Mouse (Mus musculus): ENCODE measurements around the gene Brd2. TPM values are rescaled to one million over a fixed set of nuclear protein-coding genes. Genes with fewer than 3 reads are reported as not detected.

The Brd2 gene
- total RNA-seq, 4 experiments from 2014 or later = 61.0 to 75.7 (median 69.8) TPM

DNA sequence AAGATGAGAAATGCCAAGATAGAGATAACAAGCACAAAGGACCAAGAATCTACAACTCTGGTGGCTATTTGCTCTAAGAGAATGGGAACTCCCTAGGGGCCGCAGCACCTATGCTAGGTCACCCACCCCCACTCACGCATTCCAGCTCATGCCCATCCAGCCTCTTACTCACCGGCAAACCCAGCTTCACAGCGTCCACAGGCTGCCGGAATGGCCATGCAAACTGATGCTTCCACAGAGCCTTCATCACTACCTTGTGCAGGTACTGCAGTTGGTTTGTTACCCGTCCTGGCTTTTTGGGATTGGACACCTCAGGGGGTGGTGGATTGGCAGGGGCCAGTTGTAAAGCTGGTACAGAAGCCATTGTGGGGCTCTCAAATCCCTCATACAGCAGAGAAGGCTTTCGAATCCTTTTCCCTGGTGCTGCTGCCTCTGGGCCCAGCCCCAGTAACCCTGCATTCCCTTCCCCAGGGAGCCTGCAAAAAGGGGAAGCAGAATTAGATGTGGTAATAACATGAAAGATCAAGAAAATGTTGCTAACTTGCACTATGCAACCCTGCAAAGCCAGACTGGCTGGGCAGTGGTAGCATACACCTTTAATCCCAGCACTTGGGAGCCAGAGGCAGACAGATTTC lies 5.6 kb downstream of the Brd2 start:
- DNase-seq (ENCODE audit: low spot score) = peak; percentile 26

DNA sequence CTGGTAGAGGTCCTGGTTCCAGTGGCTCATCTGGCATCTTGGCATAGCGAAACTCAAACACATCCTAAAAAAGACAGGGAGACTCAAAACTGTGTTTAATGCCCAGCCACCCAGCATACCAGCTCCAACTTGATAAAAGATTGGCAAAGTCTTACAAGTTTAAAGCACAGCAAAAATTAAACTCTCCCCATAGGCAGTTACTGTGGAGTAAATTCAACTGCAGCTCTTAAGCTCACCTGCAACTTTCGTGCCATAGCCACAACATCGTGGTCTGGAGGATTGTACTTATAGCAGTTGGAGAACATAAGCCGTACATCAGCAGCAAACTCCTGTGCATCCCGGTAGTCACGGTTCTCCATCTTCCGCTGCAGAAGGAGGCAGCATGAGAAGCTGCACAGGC lies 8.3 kb downstream of the Brd2 start:
- no peak for DNase-seq (ENCODE audit: low spot score)

DNA sequence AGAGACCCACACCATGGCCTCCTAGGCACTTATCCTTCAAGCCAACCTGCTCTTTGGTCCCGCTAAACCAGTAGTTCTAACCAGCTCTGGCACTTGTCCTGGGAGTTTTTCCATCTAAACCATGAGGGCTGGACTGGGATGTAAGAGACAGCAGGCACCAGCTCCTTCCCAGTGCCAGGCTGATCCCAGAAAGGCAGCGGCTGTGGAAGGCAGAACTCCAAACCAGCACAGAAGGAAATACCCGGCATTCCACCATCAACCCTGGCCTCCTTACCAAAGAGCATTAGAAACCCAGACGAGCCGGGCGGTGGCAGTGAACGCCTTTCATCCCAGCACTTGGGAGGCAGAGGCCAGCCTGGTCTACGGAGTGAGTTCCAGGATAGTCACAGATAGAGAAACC lies 12.1 kb downstream of the Brd2 start:
- DNase-seq (ENCODE audit: low spot score) = no peak

- DNase-seq (ENCODE audit: low spot score) = no peak
Observed at GRCm38 (mm10) chr17:34109806-34110195, 12.6 kb downstream of the Brd2 start.

DNA sequence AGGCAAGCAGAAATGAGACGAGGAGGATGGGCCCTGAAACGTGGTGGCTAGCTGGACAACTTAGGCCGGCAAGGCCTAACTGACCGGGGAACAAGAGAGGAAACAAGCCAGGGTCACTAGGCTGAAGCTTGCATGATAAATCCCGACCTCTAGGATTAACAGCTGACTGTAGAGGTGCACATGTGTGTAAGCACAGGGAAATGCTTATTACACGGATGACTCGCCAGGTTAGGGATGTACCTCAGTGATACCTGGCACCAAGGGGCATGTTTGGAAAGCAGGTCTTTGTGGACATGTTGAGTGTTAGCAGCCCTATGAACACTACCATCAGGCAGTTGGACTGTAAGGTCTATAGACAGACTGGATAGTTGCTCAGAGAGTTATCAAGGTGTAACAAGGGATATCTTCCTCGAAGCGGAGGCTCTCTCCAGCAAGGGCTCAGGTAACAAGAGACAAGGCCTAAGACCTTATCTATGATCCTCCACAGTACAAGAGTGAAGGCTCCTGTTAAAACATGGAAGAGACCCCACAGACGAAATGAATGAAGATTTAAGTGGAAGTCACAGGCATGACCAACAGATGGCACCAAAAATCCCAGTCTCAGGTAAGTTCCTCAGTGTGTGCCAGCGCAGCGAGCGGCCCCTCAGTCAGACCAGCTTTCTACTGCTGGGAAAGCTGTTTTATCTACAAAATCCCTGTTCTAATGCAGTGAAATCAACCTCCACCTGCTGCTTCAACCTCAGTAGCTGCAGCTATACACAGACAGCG lies 13.2 kb downstream of the Brd2 start:
- no peak for DNase-seq (ENCODE audit: low spot score)

DNA sequence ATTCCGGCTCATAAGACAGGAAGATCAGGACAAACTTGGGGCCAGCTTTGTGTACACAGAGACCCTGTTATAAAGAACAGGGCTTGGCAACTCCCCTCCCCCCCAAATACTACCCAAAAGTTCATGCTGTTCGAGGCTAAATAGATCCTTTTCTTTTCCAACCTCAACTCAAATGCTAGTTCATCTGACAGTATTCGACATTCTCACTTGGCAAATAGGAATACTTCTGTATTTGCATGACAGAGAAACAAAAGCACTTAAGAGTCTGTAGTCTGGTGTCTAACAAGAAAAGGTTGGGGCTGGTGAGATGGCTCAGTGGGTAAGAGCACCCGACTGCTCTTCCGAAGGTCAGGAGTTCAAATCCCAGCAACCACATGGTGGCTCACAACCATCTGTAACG lies 14.0 kb downstream of the Brd2 start:
- DNase-seq (ENCODE audit: low spot score) = no peak

GRCm38 (mm10) chr17:34107109-34107867 lies 15.1 kb downstream of the Brd2 start:
- DNase-seq (ENCODE audit: low spot score) = no peak

DNA sequence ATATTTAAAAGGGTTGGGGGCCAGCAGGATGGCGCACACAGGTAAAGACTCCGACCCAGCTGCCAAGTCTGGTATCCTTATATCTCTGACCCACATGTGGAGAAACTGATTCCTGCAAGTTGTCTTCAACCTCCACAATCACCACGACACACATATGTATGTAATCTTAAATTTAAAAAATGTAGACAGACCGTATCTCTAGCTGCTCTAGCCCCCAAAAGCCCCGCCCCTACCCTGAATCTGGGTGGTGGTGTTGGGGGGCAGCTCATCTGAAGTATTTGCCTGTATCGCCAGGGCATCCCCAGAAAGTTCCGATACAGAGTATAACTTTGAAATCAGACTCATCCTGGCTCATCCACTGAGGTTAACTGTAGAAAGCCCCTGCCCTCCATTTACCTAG lies 15.9 kb downstream of the Brd2 start:
- DNase-seq (ENCODE audit: low spot score) = no peak

DNA sequence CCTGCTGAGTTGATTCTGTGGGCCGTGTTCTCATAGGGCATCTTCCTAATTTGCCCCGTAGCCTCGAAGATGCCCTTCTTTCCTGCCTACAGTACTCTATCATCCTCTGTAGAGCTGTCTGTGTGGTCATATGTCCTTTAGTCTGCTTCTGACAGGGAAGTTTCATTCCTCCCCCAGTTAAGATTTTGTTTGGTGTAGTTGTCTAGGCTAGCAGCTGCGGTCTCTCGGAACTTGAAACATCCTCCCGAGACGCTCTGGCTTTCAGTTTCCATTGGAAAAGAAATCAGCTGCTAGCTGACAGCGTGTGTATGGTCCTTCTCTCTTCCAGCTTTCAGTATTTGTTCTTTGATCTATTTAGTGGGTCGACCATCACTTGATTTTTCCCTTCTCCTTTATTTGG lies 17.6 kb downstream of the Brd2 start:
- DNase-seq (ENCODE audit: low spot score) = no peak

DNA sequence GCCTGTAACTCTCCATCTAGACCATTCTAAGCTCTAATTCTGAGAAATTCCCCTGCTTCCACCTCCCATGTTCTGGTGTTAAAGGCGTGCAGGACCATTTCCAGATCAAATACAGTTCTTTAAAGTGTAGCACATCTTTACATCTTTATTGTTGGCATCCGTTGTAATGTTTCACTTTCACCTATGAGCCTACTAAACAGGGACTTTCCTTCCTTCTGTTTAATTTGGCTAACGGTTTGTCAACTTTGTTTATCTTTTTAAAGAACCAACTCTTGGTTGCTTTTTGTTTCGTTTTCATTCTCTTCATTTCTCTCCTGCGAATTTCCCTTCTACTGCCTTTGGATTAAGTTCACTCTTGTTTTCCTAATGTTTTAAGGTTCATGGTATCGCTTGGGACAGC lies 19.6 kb downstream of the Brd2 start:
- DNase-seq (ENCODE audit: low spot score) = no peak

GRCm38 (mm10) chr17:34101604-34102032 lies 20.8 kb downstream of the Brd2 start:
- DNase-seq (ENCODE audit: low spot score) = peak; percentile 93

GRCm38 (mm10) chr17:34101185-34101584 lies 21.2 kb downstream of the Brd2 start:
- no peak for DNase-seq (ENCODE audit: low spot score)

- DNase-seq (ENCODE audit: low spot score) = no peak
Observed at GRCm38 (mm10) chr17:34099531-34099930, 22.9 kb downstream of the Brd2 start.

GRCm38 (mm10) chr17:34098709-34099479 lies 23.5 kb downstream of the Brd2 start:
- DNase-seq (ENCODE audit: low spot score) = no peak

DNA sequence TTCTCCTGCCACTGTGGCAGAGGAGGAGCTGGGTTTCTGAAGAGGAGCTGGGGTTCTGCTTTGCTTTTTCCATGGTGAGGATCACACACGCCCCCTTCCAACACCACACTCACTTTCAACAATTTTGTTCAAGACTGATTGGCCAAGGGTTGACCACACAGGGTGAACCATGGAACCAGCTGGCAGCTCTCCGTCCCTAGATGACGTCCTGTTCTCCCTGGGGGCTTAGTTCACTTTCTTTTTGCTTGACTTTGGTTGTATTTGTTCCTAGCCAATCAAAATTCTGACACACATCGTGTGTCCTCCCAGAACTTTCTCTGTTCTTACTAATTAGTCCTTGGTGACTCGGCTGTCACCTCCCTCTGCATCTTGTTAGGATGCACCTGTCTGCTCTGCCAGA lies 25.2 kb downstream of the Brd2 start:
- no peak for DNase-seq (ENCODE audit: low spot score)

- DNase-seq (ENCODE audit: low spot score) = no peak
Observed at GRCm38 (mm10) chr17:34096497-34097010, 25.9 kb downstream of the Brd2 start.

- DNase-seq (ENCODE audit: low spot score) = no peak
Observed at GRCm38 (mm10) chr17:34094283-34095035, 28.0 kb downstream of the Brd2 start.

GRCm38 (mm10) chr17:34093199-34093874 lies 29.1 kb downstream of the Brd2 start:
- DNase-seq (ENCODE audit: low spot score) = no peak

DNA sequence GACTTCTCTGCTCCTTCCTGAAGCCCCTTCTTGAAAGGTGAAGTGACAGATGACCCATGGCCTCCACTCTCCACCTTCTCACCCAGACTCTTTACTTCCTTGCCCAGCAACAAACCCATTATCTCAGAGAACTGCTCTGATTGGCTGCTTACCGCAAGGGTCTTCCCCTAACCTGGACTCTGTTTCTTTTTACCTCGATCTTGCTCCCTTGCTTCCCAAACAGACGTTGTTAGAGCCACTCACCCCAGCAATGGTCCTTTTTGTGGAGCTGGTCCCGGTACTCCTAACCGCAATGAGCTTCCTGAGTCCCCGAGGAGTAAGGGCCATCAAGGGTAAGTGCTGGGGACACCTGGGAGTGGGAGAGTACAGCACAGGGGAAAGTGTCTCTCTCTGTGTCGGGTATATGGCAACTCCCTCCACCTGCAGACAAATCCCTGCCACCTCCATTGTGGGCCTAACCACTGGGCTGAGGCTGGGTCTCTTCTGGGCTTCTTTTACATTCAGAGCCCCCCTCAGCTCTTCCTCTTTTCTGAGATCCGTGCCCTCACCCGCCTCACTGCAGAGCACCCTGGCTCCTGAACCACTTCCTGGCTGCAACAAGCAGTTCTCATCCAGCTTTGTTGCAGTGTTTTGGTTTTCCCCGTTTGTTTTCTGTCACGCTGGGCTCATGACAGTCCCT lies 30.1 kb downstream of the Brd2 start, which contains the start of gene H2-Oa:
Gene H2-Oa (plus strand): TSS at position 144 of the 679 bp plus-strand sequence.
- no peak for DNase-seq (ENCODE audit: low spot score)

DNA sequence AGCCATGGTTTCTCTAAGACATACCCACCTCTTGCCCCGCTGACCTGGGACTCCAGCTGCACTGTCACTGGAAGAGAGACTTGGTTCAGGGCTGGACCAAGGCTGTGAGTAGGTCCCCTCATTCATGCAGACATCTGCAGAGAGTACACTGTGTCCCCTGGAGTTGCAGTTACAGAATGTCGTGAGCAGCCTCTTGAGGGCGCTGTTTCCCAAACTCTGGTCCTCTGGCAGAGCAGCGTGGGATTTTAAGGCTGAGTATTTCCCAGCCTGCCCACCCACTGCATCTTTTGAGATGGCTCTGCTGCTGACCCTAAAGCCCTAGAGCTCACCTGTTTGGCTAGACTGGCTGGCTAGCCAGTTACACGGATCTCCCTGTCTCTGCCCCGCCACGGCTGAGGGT lies 31.5 kb downstream of the Brd2 start:
- DNase-seq (ENCODE audit: low spot score) = no peak

All from heart, adult 8-10 months (tissue).